Mouse (Mus musculus): ENCODE data around the gene Tmem102. TPM values are rescaled to one million over a fixed set of nuclear protein-coding genes. Genes with fewer than 3 reads are reported as not detected.

Gene Tmem102
- polyA plus RNA-seq, 1 experiment from 2014 or later: 4.4 TPM

GRCm38 (mm10) chr11:69837604-69837951 is 32.2 kb upstream of the Tmem102 start, which contains the start of gene Nlgn2:
TSS of gene Nlgn2 (minus strand) at chr11:69837784.
- DNase-seq (no peak), ATAC-seq (peak; percentile 27)
- Histone ChIP-seq H3K9ac (replicated peaks) (peak within 1 kb of the TSS; percentile 79), H3K4me2 (ENCODE audit: low read depth, low read length) (peak within 1 kb of the TSS; percentile 99), H3K27ac (ENCODE audit: low read depth) (peak within 1 kb of the TSS; percentile 93), H3K9me3 (ENCODE audit: low read length) (no peaks in the 10 kb centered on the region), H3K27me3 (ENCODE audit: insufficient read depth, low read length) (peaks cover 39% of the 10 kb centered on the region), H3K4me1 (ENCODE audit: insufficient read depth) (peaks cover 46% of the 10 kb centered on the region), H3K4me3 (ENCODE audit: low read depth, low read length) (peak within 1 kb of the TSS; percentile 71), H3K36me3 (replicated peaks; ENCODE audit: insufficient read depth, low read length) (0 out of 2 replicates have a peak, but pooled peaks cover 4% of the 10 kb centered on the region)
- WGBS (ENCODE audit: insufficient replicate concordance): 0% methylated on average over 12 of the region's 32 CpGs
- TF ChIP-seq CTCF (IDR thresholded peaks at IDR 0.05; ENCODE audit: low read depth): peak; percentile 22; the same call in 1 of the 2 replicates
- no peak for TF ChIP-seq EP300 (IDR thresholded peaks at IDR 0.05; ENCODE audit: low read depth)

DNA sequence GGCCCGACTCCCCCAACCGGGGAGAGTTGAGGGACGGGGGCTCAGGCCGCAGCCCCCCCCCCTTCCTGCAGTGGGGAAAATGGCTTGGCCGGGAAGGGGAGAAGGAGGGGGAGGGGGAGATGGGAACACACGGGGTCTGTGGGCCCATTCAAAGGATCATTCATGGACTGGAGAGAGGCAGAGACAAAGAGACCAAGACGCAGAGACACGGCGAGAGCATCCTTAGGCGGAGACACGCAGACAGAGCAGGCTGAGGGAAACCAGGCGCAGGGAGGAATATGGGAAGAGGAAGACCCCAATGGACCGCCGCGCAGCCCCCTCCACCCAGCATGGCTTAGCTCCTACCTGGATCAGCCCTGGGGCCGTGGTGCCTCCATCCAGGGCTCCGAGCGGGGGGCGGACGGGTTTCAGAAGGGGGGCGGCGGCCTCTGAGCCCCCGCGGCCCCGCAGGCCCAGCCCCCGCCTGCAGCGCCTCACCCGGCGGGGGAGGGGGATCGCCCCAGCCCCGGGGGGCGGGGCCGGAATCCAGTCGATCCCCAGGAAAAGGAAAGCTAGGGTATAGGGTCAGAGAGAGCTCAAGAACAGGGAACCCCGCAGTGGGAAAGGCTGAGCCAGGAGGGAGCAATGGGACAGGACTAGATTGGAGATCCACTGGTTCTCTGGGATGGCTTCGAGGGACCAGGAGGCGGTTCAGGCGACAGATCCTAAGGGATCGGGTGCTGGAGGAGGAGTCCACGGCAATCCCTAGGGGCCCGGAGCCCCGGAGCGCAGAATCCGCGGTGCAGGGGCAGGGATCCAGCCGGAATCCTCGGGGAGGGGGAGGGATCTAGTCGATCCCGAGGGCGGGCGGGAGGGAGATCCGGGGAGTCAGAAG is 31.5 kb upstream of the Tmem102 start:
- H3K27me3 ChIP-seq (ENCODE audit: insufficient read depth, low read length): peaks cover 39% of the 10 kb centered on the region
- peak overlapping the region; percentile 71 for H3K4me3 ChIP-seq (ENCODE audit: low read depth, low read length)

GRCm38 (mm10) chr11:69835966-69836335 is 30.5 kb upstream of the Tmem102 start:
- no peak overlapping the region for H3K27ac ChIP-seq (ENCODE audit: low read depth)
- H3K9ac ChIP-seq (replicated peaks): no peak overlapping the region
- no peak for DNase-seq
- H3K9me3 ChIP-seq (ENCODE audit: low read length): no peaks in the 10 kb centered on the region
- no peak for ATAC-seq
- H3K4me1 ChIP-seq (ENCODE audit: insufficient read depth): peaks cover 46% of the 10 kb centered on the region
- 36% methylated on average over 4 of the region's 4 CpGs for WGBS (ENCODE audit: insufficient replicate concordance)
- H3K4me2 ChIP-seq (ENCODE audit: low read depth, low read length): no peak overlapping the region
- no peak for TF ChIP-seq EP300 (IDR thresholded peaks at IDR 0.05; ENCODE audit: low read depth)
- no peak for TF ChIP-seq CTCF (IDR thresholded peaks at IDR 0.05; ENCODE audit: low read depth)
- H3K27me3 ChIP-seq (ENCODE audit: insufficient read depth, low read length): peaks cover 39% of the 10 kb centered on the region
- H3K4me3 ChIP-seq (ENCODE audit: low read depth, low read length): no peak overlapping the region
- H3K36me3 ChIP-seq (replicated peaks; ENCODE audit: insufficient read depth, low read length): 0 out of 2 replicates have a peak, but pooled peaks cover 4% of the 10 kb centered on the region

More for the DNA sequence above, 31.5 kb upstream of the Tmem102 start:
- WGBS (ENCODE audit: insufficient replicate concordance): 3% methylated on average over 38 of the region's 52 CpGs
- Histone ChIP-seq H3K9me3 (ENCODE audit: low read length) (no peaks in the 10 kb centered on the region), H3K36me3 (replicated peaks; ENCODE audit: insufficient read depth, low read length) (0 out of 2 replicates have a peak, but pooled peaks cover 4% of the 10 kb centered on the region), H3K4me2 (ENCODE audit: low read depth, low read length) (peak overlapping the region; percentile 99), H3K4me1 (ENCODE audit: insufficient read depth) (peaks cover 46% of the 10 kb centered on the region), H3K27ac (ENCODE audit: low read depth) (0 out of 2 replicates have a peak overlapping the region, but pooled peaks have one; percentile 12), H3K9ac (replicated peaks) (peak overlapping the region; percentile 66)
- TF ChIP-seq CTCF (IDR thresholded peaks at IDR 0.05; ENCODE audit: low read depth) (no peak), EP300 (IDR thresholded peaks at IDR 0.05; ENCODE audit: low read depth) (no peak)
- DNase-seq (no peak), ATAC-seq (no peak)

- Histone ChIP-seq H3K4me3 (ENCODE audit: low read depth, low read length) (no peak overlapping the region), H3K27ac (ENCODE audit: low read depth) (no peak overlapping the region), H3K27me3 (ENCODE audit: insufficient read depth, low read length) (peaks cover 39% of the 10 kb centered on the region), H3K36me3 (replicated peaks; ENCODE audit: insufficient read depth, low read length) (0 out of 2 replicates have a peak, but pooled peaks cover 4% of the 10 kb centered on the region), H3K4me1 (ENCODE audit: insufficient read depth) (peaks cover 46% of the 10 kb centered on the region), H3K4me2 (ENCODE audit: low read depth, low read length) (no peak overlapping the region), H3K9ac (replicated peaks) (no peak overlapping the region), H3K9me3 (ENCODE audit: low read length) (no peaks in the 10 kb centered on the region)
- WGBS (ENCODE audit: insufficient replicate concordance): 28% methylated on average over 9 of the region's 9 CpGs
- ATAC-seq (no peak), DNase-seq (no peak)
- TF ChIP-seq EP300 (IDR thresholded peaks at IDR 0.05; ENCODE audit: low read depth) (no peak), CTCF (IDR thresholded peaks at IDR 0.05; ENCODE audit: low read depth) (no peak)
These were observed 30.0 kb upstream of the Tmem102 start for GRCm38 (mm10) chr11:69835326-69835965.

DNA sequence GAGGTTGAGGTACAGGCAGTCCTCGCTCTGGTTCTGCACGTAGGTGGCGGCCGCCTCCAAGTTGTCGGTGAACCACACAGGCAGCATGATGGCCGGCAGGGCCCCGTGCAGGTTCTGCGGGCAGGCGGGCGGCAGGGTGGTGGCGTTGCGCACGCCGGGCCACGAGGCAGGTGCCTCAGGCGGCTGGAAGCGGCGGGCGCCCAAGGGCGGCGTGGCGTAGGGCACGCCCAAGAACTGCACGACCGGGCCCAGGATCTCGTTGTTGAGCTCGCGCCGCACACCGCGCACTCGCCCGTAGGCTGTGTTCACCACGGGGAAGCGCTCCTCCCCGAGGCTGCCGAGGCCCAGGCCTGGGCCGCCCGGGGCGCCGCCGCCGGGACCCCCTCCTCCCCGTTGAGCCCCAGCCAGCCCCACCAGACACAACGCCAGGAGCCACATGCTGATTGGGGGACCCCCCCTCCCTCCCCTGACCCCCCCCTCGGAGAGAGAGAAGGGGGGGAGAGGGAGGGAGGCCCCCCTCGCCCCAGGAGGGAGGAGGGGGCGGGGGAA is 28.7 kb upstream of the Tmem102 start:
- 0 out of 2 replicates have a peak, but pooled peaks cover 2% of the 10 kb centered on the region for H3K36me3 ChIP-seq (replicated peaks; ENCODE audit: insufficient read depth, low read length)
- 6% methylated on average over 34 of the region's 48 CpGs for WGBS (ENCODE audit: insufficient replicate concordance)
- DNase-seq: peak; percentile 74
- H3K9ac ChIP-seq (replicated peaks): peak overlapping the region; percentile 62
- H3K27me3 ChIP-seq (ENCODE audit: insufficient read depth, low read length): peaks cover 39% of the 10 kb centered on the region
- peak overlapping the region; percentile 81 for H3K4me2 ChIP-seq (ENCODE audit: low read depth, low read length)
- peak overlapping the region; percentile 40 for H3K4me3 ChIP-seq (ENCODE audit: low read depth, low read length)
- TF ChIP-seq EP300 (IDR thresholded peaks at IDR 0.05; ENCODE audit: low read depth): no peak
- no peak for TF ChIP-seq CTCF (IDR thresholded peaks at IDR 0.05; ENCODE audit: low read depth)
- H3K4me1 ChIP-seq (ENCODE audit: insufficient read depth): peaks cover 35% of the 10 kb centered on the region
- peak; percentile 12 for ATAC-seq
- no peaks in the 10 kb centered on the region for H3K9me3 ChIP-seq (ENCODE audit: low read length)
- H3K27ac ChIP-seq (ENCODE audit: low read depth): no peak overlapping the region

GRCm38 (mm10) chr11:69833554-69833953 is 28.1 kb upstream of the Tmem102 start:
- 0 out of 2 replicates have a peak, but pooled peaks cover 2% of the 10 kb centered on the region for H3K36me3 ChIP-seq (replicated peaks; ENCODE audit: insufficient read depth, low read length)
- peak overlapping the region; percentile 40 for H3K4me3 ChIP-seq (ENCODE audit: low read depth, low read length)
- TF ChIP-seq EP300 (IDR thresholded peaks at IDR 0.05; ENCODE audit: low read depth) (no peak), CTCF (IDR thresholded peaks at IDR 0.05; ENCODE audit: low read depth) (no peak)
- H3K27ac ChIP-seq (ENCODE audit: low read depth): no peak overlapping the region
- H3K4me1 ChIP-seq (ENCODE audit: insufficient read depth): peaks cover 31% of the 10 kb centered on the region
- peaks cover 39% of the 10 kb centered on the region for H3K27me3 ChIP-seq (ENCODE audit: insufficient read depth, low read length)
- 43% methylated on average over 8 of the region's 8 CpGs for WGBS (ENCODE audit: insufficient replicate concordance)
- H3K9me3 ChIP-seq (ENCODE audit: low read length): no peaks in the 10 kb centered on the region
- DNase-seq: no peak
- ATAC-seq: no peak
- H3K9ac ChIP-seq (replicated peaks): peak overlapping the region; percentile 62
- H3K4me2 ChIP-seq (ENCODE audit: low read depth, low read length): peak overlapping the region; percentile 81
